Mouse (Mus musculus) liver, embryonic 14.5 days (tissue): ENCODE results near the gene Plcb2. TPM values are rescaled to one million over a fixed set of nuclear protein-coding genes. Genes with fewer than 3 reads are reported as not detected.
A peak's percentile ranks its signal among the peaks of the same experiment; 100 is the strongest.

Experiments
- ATAC-seq: fragments of 200-750 bp; cut with Nextera tagmentation; 2 replicates; pipeline ENCODE4 v1.8.0; 2017; ENCODE audit warnings: moderate number of reproducible peaks, mild to moderate bottlenecking, moderate library complexity; ENCODE audit not compliant: insufficient read depth
- DNase-seq, 3 experiments: peaks; one replicate each; pipeline ENCODE4 v3.0.0-alpha.2; 2012 to 2013; ENCODE audit warnings: low read depth in 3 of 3, low spot score in 3 of 3
- H3K27ac ChIP-seq: fragments of 300-500 bp; sonication (generic); 2 replicates; pipeline ENCODE4 v1.5.1; 2014; ENCODE audit warnings: moderate library complexity, mild to moderate bottlenecking, control low read depth, inconsistent platforms
- H3K27me3 ChIP-seq: fragments of 300-500 bp; sonication (generic); 2 replicates; pipeline ENCODE4 v1.6.1; 2014; ENCODE audit warnings: mild to moderate bottlenecking, low read length, moderate library complexity; ENCODE audit not compliant: control insufficient read depth, insufficient read depth
- H3K36me3 ChIP-seq: fragments of 300-500 bp; sonication (generic); replicated peaks from 2 replicates; pipeline ENCODE4 v1.6.1; 2014; ENCODE audit warnings: low read depth; ENCODE audit not compliant: control insufficient read depth, insufficient read depth
- H3K4me1 ChIP-seq, 2 experiments: fragments of 200-500 bp in 1 of 2; fragments of 300-500 bp in 1 of 2; sonication (generic) in 1 of 2; replicated peaks; 2 replicates each; pipeline ENCODE4 v1.6.1; 2012 to 2014; ENCODE audit warnings: antibody characterized with exemption in 1 of 2, inconsistent platforms in 1 of 2, low read length in 1 of 2; ENCODE audit not compliant: control insufficient read depth in 2 of 2, insufficient read depth in 2 of 2
- H3K4me2 ChIP-seq: fragments of 300-500 bp; sonication (generic); 2 replicates; pipeline ENCODE4 v1.6.1; 2014; ENCODE audit warnings: low read depth, mild to moderate bottlenecking, control low read depth, moderate library complexity
- H3K4me3 ChIP-seq, 2 experiments: fragments of 200-500 bp in 1 of 2; fragments of 300-500 bp in 1 of 2; sonication (generic) in 1 of 2; 2 replicates each; pipeline ENCODE4 v1.5.1; 2012 to 2014; ENCODE audit warnings: low read depth in 2 of 2, low read length in 2 of 2, mild to moderate bottlenecking in 2 of 2, control low read depth in 1 of 2, inconsistent platforms in 1 of 2, moderate library complexity in 1 of 2; ENCODE audit not compliant: insufficient read depth in 1 of 2
- H3K9ac ChIP-seq: fragments of 300-500 bp; sonication (generic); replicated peaks from 2 replicates; pipeline ENCODE4 v1.6.1; 2014; ENCODE audit warnings: mild to moderate bottlenecking, control low read depth, moderate library complexity
- H3K9me3 ChIP-seq: fragments of 300-500 bp; sonication (generic); 2 replicates; pipeline ENCODE4 v1.6.1; 2016; ENCODE audit warnings: low read length, mixed read lengths; ENCODE audit not compliant: control insufficient read depth
- CTCF ChIP-seq: IDR thresholded peaks from 2 replicates; pipeline ENCODE4 v1.5.1; 2016; ENCODE audit warnings: antibody characterized with exemption, low read depth, control low read depth
- EP300 ChIP-seq: IDR thresholded peaks from 2 replicates; pipeline ENCODE4 v1.6.1; 2016; ENCODE audit warnings: antibody characterized with exemption, low read depth
- WGBS: fragments of 180-500 bp; shearing (Covaris S2); extraction: QIAGEN DNeasy Blood & Tissue Kit; methylation state at CpG from one replicate; pipeline ENCODE4 v1.1.7; 2014; ENCODE audit not compliant: insufficient replicate concordance; 5-methylcytosine and 5-hydroxymethylcytosine counted together
- polyA plus RNA-seq, 2 experiments: library from polyadenylated mRNA; depleted of rRNA in 1 of 2; stranded (reverse) in 1 of 2; unstranded in 1 of 2; fragments of >200 nt; fragmentation: Nextera tagmentation in 1 of 2; extraction: Ambion mirVana in 1 of 2; gene quantifications; 2 replicates each; pipeline versions ENCODE4 v1.2.1 to v1.2.3; 2012 to 2014

Gene Plcb2
- polyA plus RNA-seq, 2 experiments: 1.5 to 3.1 TPM

- Histone ChIP-seq H3K27ac (no peak within 1 kb of the TSS), H3K4me3 (no peak within 1 kb of the TSS), H3K9me3 (no peaks in the 10 kb centered on the region), H3K9ac (no peak within 1 kb of the TSS), H3K36me3 (no peaks in the 10 kb centered on the region), H3K27me3 (no peaks in the 10 kb centered on the region), H3K4me1 (no peaks in the 10 kb centered on the region), H3K4me2 (no peak within 1 kb of the TSS)
- DNase-seq (no peak), ATAC-seq (no peak)
- 66% methylated on average over 6 of the region's 6 CpGs for WGBS
- TF ChIP-seq CTCF (no peak), EP300 (no peak)
Observed at GRCm38 (mm10) chr2:118772158-118772874, 44.1 kb upstream of the Plcb2 start, which contains the start of gene Phgr1. Gene Phgr1 (plus strand): TSS chr2:118772769.

GRCm38 (mm10) chr2:118766041-118767033, 38.1 kb upstream of the Plcb2 start:
- no peak overlapping the region for H3K27ac ChIP-seq
- 64% methylated on average over 10 of the region's 10 CpGs for WGBS
- H3K9me3 ChIP-seq: no peaks in the 10 kb centered on the region
- peak; percentile 46 for TF ChIP-seq CTCF
- no peak for TF ChIP-seq EP300
- H3K4me2 ChIP-seq: no peak overlapping the region
- ATAC-seq: no peak
- no peak overlapping the region for H3K4me3 ChIP-seq
- H3K9ac ChIP-seq: no peak overlapping the region
- no peak for DNase-seq
- H3K36me3 ChIP-seq: no peaks in the 10 kb centered on the region
- H3K27me3 ChIP-seq: no peaks in the 10 kb centered on the region
- H3K4me1 ChIP-seq: peaks cover 15 to 20% of the 10 kb centered on the region in 2 experiments

GRCm38 (mm10) chr2:118764875-118765274, 36.6 kb upstream of the Plcb2 start:
- Histone ChIP-seq H3K27me3 (no peaks in the 10 kb centered on the region), H3K4me2 (no peak overlapping the region), H3K9ac (no peak overlapping the region), H3K36me3 (no peaks in the 10 kb centered on the region), H3K9me3 (no peaks in the 10 kb centered on the region), H3K4me3 (no peak overlapping the region), H3K4me1 (peaks cover 15 to 20% of the 10 kb centered on the region in 2 experiments), H3K27ac (no peak overlapping the region)
- ATAC-seq (no peak), DNase-seq (no peak)
- whole genome bisulfite sequencing: 74% methylated on average over 5 of the region's 5 CpGs
- TF ChIP-seq EP300: no peak

GRCm38 (mm10) chr2:118764094-118764831, 36.0 kb upstream of the Plcb2 start:
- H3K9ac ChIP-seq: no peak overlapping the region
- no peak overlapping the region for H3K4me2 ChIP-seq
- TF ChIP-seq EP300 (no peak), CTCF (peak; percentile 77)

More at GRCm38 (mm10) chr2:118764094-118764831, 36.0 kb upstream of the Plcb2 start:
- ATAC-seq (no peak), DNase-seq (peak in 1 of 3 experiments; percentile 44)
- Histone ChIP-seq H3K27ac (no peak overlapping the region), H3K36me3 (no peaks in the 10 kb centered on the region), H3K27me3 (no peaks in the 10 kb centered on the region), H3K9me3 (no peaks in the 10 kb centered on the region), H3K4me1 (peaks cover 15 to 20% of the 10 kb centered on the region in 2 experiments), H3K4me3 (no peak overlapping the region)
- 24% methylated on average over 11 of the region's 11 CpGs for WGBS
